Mouse (Mus musculus) B cell, adult 67 days (primary cell): Measurements from ENCODE around the gene Dusp5. TPM values are rescaled to one million over a fixed set of nuclear protein-coding genes. Genes with fewer than 3 reads are reported as not detected.

Source experiments
- total RNA-seq, 2 experiments: library from RNA; stranded (reverse); gene quantifications; 4 replicates each; pipeline ENCODE4 v1.2.4; 2023

The Dusp5 gene
- 10 to 100 TPM; 59.5 to 66.9 TPM for total RNA-seq

DNA sequence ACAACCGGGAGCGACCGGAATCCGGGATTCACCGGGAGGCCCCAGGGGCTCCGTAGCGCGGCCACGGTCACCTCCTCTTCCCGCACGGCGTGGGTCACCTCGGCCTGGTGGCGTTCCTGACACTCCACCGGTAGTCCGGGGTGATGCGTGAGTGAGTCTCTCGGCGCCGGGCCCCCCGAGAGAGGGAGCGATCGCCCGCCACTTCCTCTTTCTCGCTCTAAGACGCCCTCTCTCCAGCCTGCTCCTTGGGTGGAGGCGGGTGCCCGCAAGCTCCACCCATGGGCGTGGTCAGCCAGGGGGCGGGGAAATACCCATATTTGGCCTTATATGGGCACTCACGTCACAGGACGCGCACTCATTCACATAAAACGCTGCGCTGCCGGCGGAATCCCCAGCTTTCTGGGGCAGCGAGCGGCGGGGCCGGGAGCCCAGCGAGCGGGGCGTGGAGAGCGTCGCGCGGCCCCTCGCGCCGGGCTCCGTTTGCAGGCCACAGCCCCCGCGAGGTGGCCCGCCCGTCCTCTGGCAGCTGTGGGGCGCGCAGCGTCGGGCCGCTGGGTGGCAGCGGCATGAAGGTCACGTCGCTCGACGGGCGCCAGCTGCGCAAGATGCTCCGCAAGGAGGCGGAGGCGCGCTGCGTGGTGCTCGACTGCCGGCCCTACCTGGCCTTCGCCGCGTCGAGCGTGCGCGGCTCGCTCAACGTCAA, at the start of gene Dusp5:
Gene Dusp5, plus strand, starts transcription at position 358 of the 703 bp plus-strand sequence.

DNA sequence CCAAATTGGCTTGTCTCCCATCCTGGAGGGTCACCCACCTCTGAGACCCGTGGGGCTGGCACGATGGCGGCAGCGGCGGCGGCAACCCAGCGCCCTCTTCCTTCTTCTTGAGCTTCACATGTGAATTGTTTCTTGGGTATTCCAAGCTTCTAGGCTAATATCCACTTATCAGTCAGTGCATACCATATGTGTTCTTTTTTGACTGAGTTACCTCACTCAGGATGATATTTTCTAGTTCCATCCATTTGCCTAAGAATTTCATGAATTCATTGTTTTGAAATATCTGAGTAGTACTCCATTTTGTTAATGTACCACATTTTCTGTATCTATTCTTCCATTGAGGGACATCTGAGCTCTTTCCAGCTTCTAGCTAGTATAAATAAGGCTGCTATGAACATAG, 60.1 kb downstream of the Dusp5 start, which contains the start of gene Nutf2-ps1:
Gene Nutf2-ps1, minus strand, starts transcription at position 101 of the 400 bp plus-strand sequence.

Other genes with a start within 250 kb of the Dusp5 start
- 10 to 100 TPM; 13.1 to 15.7 TPM for gene Mxi1, start 218.6 kb upstream of the Dusp5 start, total RNA-seq
- not detected for gene Gm10197, start 157.3 kb upstream of the Dusp5 start, total RNA-seq
- gene Smndc1, start 138.5 kb upstream of the Dusp5 start, total RNA-seq = 100 to 1,000 TPM in 1 of 2 experiments, 10 to 100 TPM in 1; 99.8 to 105 TPM
- 10 to 100 TPM; 24.3 to 32.8 TPM for gene Nutf2-ps1, start 60.0 kb downstream of the Dusp5 start, total RNA-seq
- 10 to 100 TPM; 57.7 to 66.3 TPM for gene Smc3, start 71.3 kb downstream of the Dusp5 start, total RNA-seq
- gene Rbm20, start 148.2 kb downstream of the Dusp5 start, total RNA-seq = not detected